Mouse (Mus musculus) C2C12 (cell line): Measurements from ENCODE around the gene Lrrc4c.

Experiments used
- CTCF ChIP-seq: IDR thresholded peaks from one replicate; pipeline ENCODE4 v1.5.1; 2011; ENCODE audit not compliant: control insufficient read depth, insufficient read depth, insufficient read length
- MAX ChIP-seq: IDR thresholded peaks from one replicate; pipeline ENCODE4 v1.6.1; 2011; ENCODE audit warnings: mild to moderate bottlenecking, control low read depth
- USF1 ChIP-seq: IDR thresholded peaks from one replicate; pipeline ENCODE4 v1.6.1; 2011; ENCODE audit warnings: low read depth, mild to moderate bottlenecking, control low read depth, moderate library complexity

GRCm38 (mm10) chr2:97614724-97615123 is 1296.8 kb downstream of the Lrrc4c start:
- TF ChIP-seq CTCF (no peak), USF1 (no peak), MAX (no peak)
